Mouse (Mus musculus) spleen, adult 2 months (tissue): ENCODE measurements around the gene Tex9. TPM values are rescaled to one million over a fixed set of nuclear protein-coding genes. Genes with fewer than 3 reads are reported as not detected.

Source experiments
- DNase-seq, 2 experiments: peaks; one replicate each; pipeline versions ENCODE4 v3.0.0 to v3.0.0-alpha.2; 2012 to 2021; ENCODE audit warnings: low spot score in 2 of 2, low read depth in 1 of 2
- H3K27ac ChIP-seq: fragments of 200-500 bp; 2 replicates; pipeline ENCODE4 v1.5.1; 2012; ENCODE audit warnings: low read length, inconsistent platforms; ENCODE audit not compliant: insufficient read depth
- H3K27me3 ChIP-seq: fragments of 200-500 bp; 2 replicates; pipeline ENCODE4 v1.6.1; 2012; ENCODE audit warnings: mild to moderate bottlenecking, moderate library complexity, low read length, inconsistent platforms; ENCODE audit not compliant: control insufficient read depth, insufficient read depth
- H3K36me3 ChIP-seq: fragments of 200-500 bp; 2 replicates; pipeline ENCODE4 v1.6.1; 2012; ENCODE audit warnings: mild to moderate bottlenecking, low read length, inconsistent platforms; ENCODE audit not compliant: control insufficient read depth, insufficient read depth
- H3K4me1 ChIP-seq: fragments of 200-500 bp; 2 replicates; pipeline ENCODE4 v1.6.1; 2011; ENCODE audit warnings: inconsistent platforms; ENCODE audit not compliant: control insufficient read depth, insufficient read depth, insufficient read length
- H3K4me3 ChIP-seq: fragments of 200-500 bp; 2 replicates; pipeline ENCODE4 v1.5.1; 2011; ENCODE audit warnings: mild to moderate bottlenecking, inconsistent platforms; ENCODE audit not compliant: insufficient read depth, insufficient read length; ENCODE audit errors: extremely low read depth
- CTCF ChIP-seq: fragments of 200-500 bp; IDR thresholded peaks from 2 replicates; pipeline ENCODE4 v1.5.1; 2011; ENCODE audit warnings: mild to moderate bottlenecking, inconsistent platforms; ENCODE audit not compliant: insufficient read depth, insufficient read length, insufficient replicate concordance; ENCODE audit errors: extremely low read depth
- POLR2A ChIP-seq: fragments of 200-500 bp; IDR thresholded peaks from 2 replicates; pipeline ENCODE4 v1.6.1; 2011; ENCODE audit warnings: low read depth, low read length, inconsistent platforms
- WGBS: fragments of 180-500 bp; shearing (Covaris S2); methylation state at CpG from one replicate; pipeline ENCODE4 v1.1.7; 2018; 5-methylcytosine and 5-hydroxymethylcytosine counted together
- polyA plus RNA-seq: library from polyadenylated mRNA; depleted of rRNA; stranded (reverse); fragments of >200 nt; gene quantifications from 2 replicates; pipeline ENCODE4 v1.2.3, GENCODE M21; 2012

The Tex9 gene
- polyA plus RNA-seq, 1 experiment: 2.2 TPM

DNA sequence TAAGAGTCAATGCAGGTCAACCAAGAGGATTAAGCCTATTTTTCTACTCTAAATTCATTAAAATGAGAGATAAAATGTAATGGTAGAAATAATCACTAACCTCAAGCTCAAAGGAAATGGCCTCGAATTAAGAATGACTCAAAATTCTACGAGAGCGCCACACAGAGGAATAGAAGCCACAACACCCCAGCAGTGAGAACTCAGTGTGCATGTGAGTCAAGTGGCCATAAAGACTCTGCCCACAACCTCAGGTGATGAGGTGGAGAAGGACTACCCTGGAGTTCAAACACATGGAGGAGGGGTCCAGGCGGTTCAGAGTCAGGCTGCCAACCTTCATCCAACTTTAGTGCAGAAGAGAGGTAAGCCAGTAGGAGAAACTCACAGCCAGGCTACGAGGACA, 2.9 kb downstream of the Tex9 start:
- no peaks in the 10 kb centered on the region for H3K27me3 ChIP-seq
- 72% methylated on average over 5 of the region's 5 CpGs for WGBS

DNA sequence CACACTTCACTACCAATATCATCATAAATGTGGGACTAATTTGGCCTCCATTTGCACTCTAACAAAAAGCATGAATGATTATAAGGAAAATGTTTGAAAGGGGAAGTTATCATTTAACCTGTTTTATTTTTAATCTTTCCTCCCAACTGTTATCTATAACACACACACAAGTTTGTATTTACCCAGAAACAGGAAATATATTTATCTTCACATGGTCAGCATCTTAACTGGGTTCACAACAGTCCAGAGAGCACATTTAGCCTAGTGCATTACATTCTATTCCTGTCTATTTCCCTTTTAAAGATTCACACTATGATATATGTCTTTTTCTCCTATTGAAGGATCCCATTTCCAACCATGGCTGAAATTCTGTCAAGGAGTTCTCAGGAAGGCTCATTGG, 3.5 kb downstream of the Tex9 start:
- peaks cover 3% of the 10 kb centered on the region; the same call in 1 of the 2 replicates for H3K36me3 ChIP-seq
- H3K4me3 ChIP-seq: no peak overlapping the region
- no peak overlapping the region for H3K27ac ChIP-seq
- no peaks in the 10 kb centered on the region for H3K27me3 ChIP-seq
- TF ChIP-seq POLR2A: no peak
- no peak for TF ChIP-seq CTCF
- H3K4me1 ChIP-seq: peaks cover 10% of the 10 kb centered on the region; the same call in 1 of the 2 replicates
- DNase-seq: no peak

More for the DNA sequence above, 2.9 kb downstream of the Tex9 start:
- no peak for DNase-seq
- TF ChIP-seq CTCF (no peak), POLR2A (no peak)
- H3K4me1 ChIP-seq: peaks cover 10% of the 10 kb centered on the region; the same call in 1 of the 2 replicates
- peaks cover 3% of the 10 kb centered on the region; the same call in 1 of the 2 replicates for H3K36me3 ChIP-seq
- H3K27ac ChIP-seq: no peak overlapping the region
- H3K4me3 ChIP-seq: no peak overlapping the region

DNA sequence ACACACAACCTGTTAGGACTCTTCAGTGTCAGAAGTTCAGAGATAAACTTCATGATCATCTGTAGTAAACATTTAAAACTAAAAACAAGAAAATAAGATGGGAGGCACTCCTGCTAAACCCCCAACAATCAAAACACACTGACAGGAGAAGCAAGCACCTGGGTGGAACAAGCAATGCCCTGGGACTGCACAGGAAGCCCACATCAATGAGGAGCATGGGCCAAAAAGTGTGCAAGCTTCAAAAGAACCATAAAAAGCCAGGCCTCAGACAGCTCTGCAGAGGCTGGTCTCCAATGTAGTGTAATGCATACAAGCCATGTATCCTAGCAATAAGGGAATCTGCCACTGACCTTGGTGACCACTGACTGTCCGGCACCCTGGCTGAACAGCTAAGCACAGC, 12.7 kb downstream of the Tex9 start:
- H3K4me3 ChIP-seq: no peak overlapping the region
- peaks cover 8% of the 10 kb centered on the region for H3K36me3 ChIP-seq
- H3K4me1 ChIP-seq: no peaks in the 10 kb centered on the region
- 91% methylated on average over 1 of the region's 1 CpGs for WGBS
- TF ChIP-seq POLR2A: no peak
- no peak for TF ChIP-seq CTCF
- no peaks in the 10 kb centered on the region for H3K27me3 ChIP-seq
- no peak for DNase-seq
- H3K27ac ChIP-seq: no peak overlapping the region

DNA sequence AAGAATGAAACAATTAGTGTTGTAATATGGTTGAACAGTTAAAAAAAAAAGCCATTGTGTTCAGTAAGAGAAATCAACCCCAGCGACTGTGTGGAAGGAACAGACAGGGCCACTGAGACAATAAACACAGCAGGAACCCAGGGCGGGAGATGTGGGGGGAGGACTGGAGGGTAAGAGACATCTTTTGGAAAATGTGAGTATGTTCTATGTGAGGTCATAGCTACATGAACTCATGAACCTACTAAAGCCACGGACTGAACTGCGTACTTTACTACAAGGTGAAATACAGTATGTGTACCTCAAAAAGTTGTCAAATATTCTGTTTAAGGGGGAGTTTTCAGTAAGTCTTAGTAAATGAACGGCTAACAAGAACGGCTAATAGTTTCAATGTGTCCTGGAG, 14.7 kb downstream of the Tex9 start:
- TF ChIP-seq CTCF (no peak), POLR2A (no peak)
- no peak overlapping the region for H3K4me3 ChIP-seq
- H3K4me1 ChIP-seq: no peaks in the 10 kb centered on the region
- DNase-seq: no peak
- WGBS: 88% methylated on average over 6 of the region's 6 CpGs
- H3K27ac ChIP-seq: no peak overlapping the region
- peaks cover 6% of the 10 kb centered on the region for H3K36me3 ChIP-seq
- H3K27me3 ChIP-seq: no peaks in the 10 kb centered on the region

DNA sequence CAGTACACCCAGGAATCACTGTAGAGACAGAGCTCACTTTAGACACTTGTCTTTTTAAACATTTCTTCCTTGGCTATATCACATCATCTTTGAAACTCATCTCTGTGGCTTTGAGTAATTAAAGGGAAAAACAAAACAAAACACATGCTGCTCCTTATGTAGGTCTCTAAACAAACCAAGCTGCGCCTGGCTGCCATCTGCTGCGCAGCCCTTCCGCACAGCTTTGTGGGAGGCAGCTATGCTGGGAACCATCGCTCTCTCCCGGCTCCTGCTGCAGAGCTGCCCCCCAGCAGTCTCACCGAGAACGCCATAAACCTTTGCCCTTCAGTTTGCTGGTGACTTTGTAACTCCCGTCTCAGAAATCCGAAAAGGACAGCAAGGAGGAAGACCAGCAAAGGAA, 16.5 kb downstream of the Tex9 start:
- DNase-seq: no peak
- WGBS: 95% methylated on average over 9 of the region's 9 CpGs
- Histone ChIP-seq H3K27me3 (no peaks in the 10 kb centered on the region), H3K4me1 (no peaks in the 10 kb centered on the region), H3K27ac (no peak overlapping the region), H3K36me3 (peaks cover 6% of the 10 kb centered on the region), H3K4me3 (no peak overlapping the region)
- no peak for TF ChIP-seq POLR2A
- TF ChIP-seq CTCF: no peak

DNA sequence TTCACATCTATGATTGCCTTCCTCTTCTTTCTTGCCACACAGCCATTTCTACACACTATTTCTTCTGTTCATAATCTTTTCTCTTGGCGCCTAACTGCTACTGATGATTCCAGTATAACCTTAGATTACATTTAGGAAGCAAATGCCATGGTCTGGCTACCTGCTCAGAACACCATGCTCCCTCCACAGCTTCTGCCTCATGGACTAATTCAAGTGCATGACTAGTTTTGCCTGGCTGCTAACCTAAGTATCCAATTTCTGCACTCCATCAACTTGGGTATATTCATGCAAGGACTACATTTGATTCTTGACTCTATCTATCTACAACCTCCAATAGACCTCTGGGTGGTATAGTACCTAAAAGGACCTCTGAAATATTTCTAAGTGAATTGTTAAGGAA, 22.2 kb downstream of the Tex9 start:
- Histone ChIP-seq H3K36me3 (no peaks in the 10 kb centered on the region; the same call in 1 of the 2 replicates), H3K27me3 (no peaks in the 10 kb centered on the region), H3K4me1 (peaks cover 12% of the 10 kb centered on the region; the same call in 1 of the 2 replicates), H3K4me3 (no peak overlapping the region), H3K27ac (no peak overlapping the region)
- TF ChIP-seq POLR2A: no peak
- TF ChIP-seq CTCF: no peak
- no peak for DNase-seq
- 80% methylated on average over 1 of the region's 1 CpGs for WGBS

DNA sequence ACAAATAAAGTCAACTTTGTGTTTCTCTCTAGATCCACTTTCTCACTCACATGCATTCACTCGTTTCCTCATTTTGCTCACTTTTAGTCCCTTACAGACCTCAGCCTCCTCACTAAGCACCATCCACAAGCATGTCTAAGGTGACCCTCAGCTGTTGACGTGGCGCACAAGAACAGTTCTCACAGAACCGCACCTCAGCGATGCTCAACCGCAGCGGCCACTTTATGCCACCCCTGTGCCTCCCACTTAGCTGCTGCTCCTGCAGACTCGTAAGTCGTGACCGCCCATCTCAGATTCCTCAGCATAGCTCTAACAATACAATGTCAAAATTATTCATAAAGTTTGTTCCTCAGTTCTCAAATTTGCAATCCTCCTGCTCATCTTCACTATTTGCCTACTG, 23.4 kb downstream of the Tex9 start:
- Histone ChIP-seq H3K27ac (peak overlapping the region; percentile 87), H3K4me1 (peaks cover 12% of the 10 kb centered on the region; the same call in 1 of the 2 replicates), H3K36me3 (no peaks in the 10 kb centered on the region; the same call in 1 of the 2 replicates), H3K4me3 (no peak overlapping the region), H3K27me3 (no peaks in the 10 kb centered on the region)
- DNase-seq: peak in 1 of 2 experiments; percentile 16
- WGBS: 82% methylated on average over 10 of the region's 10 CpGs
- TF ChIP-seq POLR2A: no peak
- no peak for TF ChIP-seq CTCF
